Mouse (Mus musculus) liver, embryonic 14.5 days (tissue): ENCODE data around the gene Gm19935.

Experiments used
- CTCF ChIP-seq: IDR thresholded peaks from 2 replicates; pipeline ENCODE4 v1.5.1; 2016; ENCODE audit warnings: antibody characterized with exemption, low read depth, control low read depth
- EP300 ChIP-seq: IDR thresholded peaks from 2 replicates; pipeline ENCODE4 v1.6.1; 2016; ENCODE audit warnings: antibody characterized with exemption, low read depth

DNA sequence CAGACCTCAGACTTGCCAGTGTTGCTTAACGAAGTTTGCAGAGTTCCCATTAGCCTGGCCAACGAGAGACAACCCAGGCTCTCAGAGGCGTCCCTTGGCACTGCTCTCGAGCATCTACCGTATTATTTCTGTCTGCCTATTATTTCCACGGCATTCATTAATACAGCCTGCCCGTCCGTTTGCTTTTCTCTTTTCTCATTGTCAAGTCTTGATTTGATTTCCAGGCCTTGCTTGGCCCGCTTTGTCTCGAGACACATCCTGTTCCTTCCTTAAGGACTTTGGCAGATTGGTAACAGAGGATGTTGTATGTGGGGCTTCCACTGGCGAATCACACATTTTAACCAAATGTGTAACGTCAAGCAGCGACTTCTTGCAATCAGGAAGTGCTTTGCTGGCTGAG lies 24.1 kb upstream of the Gm19935 start:
- TF ChIP-seq EP300 (no peak), CTCF (no peak)
